Mouse (Mus musculus) limb, embryonic 12.5 days (tissue): ENCODE measurements around the gene Mrps26. TPM values are rescaled to one million over a fixed set of nuclear protein-coding genes. Genes with fewer than 3 reads are reported as not detected.

Source experiments
- ATAC-seq: fragments of 200-750 bp; cut with Nextera tagmentation; 2 replicates; pipeline ENCODE4 v1.8.0; 2017; ENCODE audit warnings: low read depth, moderate TSS enrichment; ENCODE audit not compliant: insufficient number of reproducible peaks, insufficient read depth, low FRiP score, low TSS enrichment
- H3K27ac ChIP-seq: fragments of 300-500 bp; sonication (generic); 2 replicates; pipeline ENCODE4 v1.5.1; 2016; ENCODE audit warnings: mild to moderate bottlenecking, moderate library complexity
- H3K27me3 ChIP-seq: fragments of 300-500 bp; sonication (generic); 2 replicates; pipeline ENCODE4 v1.6.1; 2016; ENCODE audit warnings: mild to moderate bottlenecking, moderate library complexity
- H3K36me3 ChIP-seq: fragments of 300-500 bp; sonication (generic); 2 replicates; pipeline ENCODE4 v1.6.1; 2016; ENCODE audit warnings: mild to moderate bottlenecking, moderate library complexity
- H3K4me1 ChIP-seq: fragments of 300-500 bp; sonication (generic); replicated peaks from 2 replicates; pipeline ENCODE4 v1.6.1; 2016
- H3K4me2 ChIP-seq: fragments of 300-500 bp; sonication (generic); 2 replicates; pipeline ENCODE4 v1.6.1; 2016; ENCODE audit warnings: mild to moderate bottlenecking, moderate library complexity
- H3K4me3 ChIP-seq: fragments of 300-500 bp; sonication (generic); replicated peaks from 2 replicates; pipeline ENCODE4 v1.5.1; 2016; ENCODE audit warnings: mild to moderate bottlenecking
- H3K9ac ChIP-seq: fragments of 300-500 bp; sonication (generic); replicated peaks from 2 replicates; pipeline ENCODE4 v1.6.1; 2016; ENCODE audit warnings: mild to moderate bottlenecking, moderate library complexity
- H3K9me3 ChIP-seq: fragments of 300-500 bp; sonication (generic); 2 replicates; pipeline ENCODE4 v1.6.1; 2016; ENCODE audit warnings: mild to moderate bottlenecking, moderate library complexity
- WGBS: fragments of 180-500 bp; shearing (Covaris S2); methylation state at CpG from one replicate; pipeline ENCODE4 v1.1.7; 2016; 5-methylcytosine and 5-hydroxymethylcytosine counted together
- polyA plus RNA-seq: library from polyadenylated mRNA; unstranded; fragments of >200 nt; fragmentation: Nextera tagmentation; extraction: Ambion mirVana; gene quantifications from 2 replicates; pipeline ENCODE4 v1.2.1, GENCODE M21; 2016

The Mrps26 gene
- polyA plus RNA-seq, 1 experiment from 2014 or later: 79.0 TPM

DNA sequence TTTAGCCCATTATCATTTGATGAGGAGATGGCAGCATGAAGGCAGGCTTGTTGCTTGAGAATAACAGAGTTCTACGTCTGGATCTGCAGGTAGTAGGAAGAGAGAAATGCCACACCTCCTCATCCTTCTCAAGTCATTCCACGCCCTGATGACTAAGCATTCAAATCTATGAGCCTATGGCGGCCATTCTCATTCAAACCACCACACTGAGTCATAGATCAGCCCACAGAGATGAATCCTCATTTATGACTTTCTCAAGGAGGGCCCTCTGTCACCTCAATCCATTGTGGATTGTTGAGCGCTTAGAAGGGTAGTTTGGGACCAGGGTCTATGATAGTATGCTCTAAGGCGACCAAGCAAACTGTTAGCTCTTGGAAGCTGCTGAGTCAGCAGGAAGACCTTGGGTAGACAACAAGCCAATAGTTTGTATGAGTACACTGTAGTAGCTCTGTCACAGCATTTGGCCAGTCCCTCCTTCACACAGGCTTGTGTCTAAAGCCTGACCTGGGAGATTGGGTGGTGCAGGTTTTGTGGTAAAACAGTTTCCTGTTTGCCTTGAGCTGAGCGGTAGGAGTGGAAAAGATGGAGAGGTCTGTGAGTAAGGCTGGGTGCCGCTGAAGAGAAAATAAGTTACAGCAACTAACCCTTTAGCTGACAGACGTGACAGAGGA is 24.5 kb upstream of the Mrps26 start:
- no peak overlapping the region for H3K4me2 ChIP-seq
- H3K27me3 ChIP-seq: no peaks in the 10 kb centered on the region
- peaks cover 89% of the 10 kb centered on the region for H3K36me3 ChIP-seq
- 90% methylated on average over 8 of the region's 8 CpGs for WGBS
- no peak overlapping the region for H3K9ac ChIP-seq
- H3K4me1 ChIP-seq: no peaks in the 10 kb centered on the region
- no peaks in the 10 kb centered on the region for H3K9me3 ChIP-seq
- no peak overlapping the region for H3K27ac ChIP-seq
- ATAC-seq: no peak
- H3K4me3 ChIP-seq: no peak overlapping the region

DNA sequence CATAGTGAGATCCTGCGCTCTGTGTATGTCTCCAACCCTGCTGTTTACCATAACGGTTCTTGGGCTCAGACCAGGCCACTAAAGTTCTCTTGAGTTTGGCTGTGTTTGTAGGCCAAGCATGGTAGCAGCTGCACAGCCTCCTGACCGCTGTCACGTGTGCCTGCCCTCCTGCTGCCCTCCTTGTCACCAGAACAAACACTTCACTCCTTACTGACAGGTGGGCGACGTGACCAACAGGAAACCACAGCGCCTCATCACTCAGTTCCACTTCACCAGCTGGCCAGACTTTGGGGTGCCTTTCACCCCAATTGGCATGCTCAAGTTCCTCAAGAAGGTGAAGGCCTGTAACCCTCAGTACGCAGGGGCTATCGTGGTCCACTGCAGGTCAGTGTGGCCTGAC is 23.3 kb upstream of the Mrps26 start:
- Histone ChIP-seq H3K27me3 (no peaks in the 10 kb centered on the region), H3K4me2 (no peak overlapping the region), H3K27ac (no peak overlapping the region), H3K9me3 (no peaks in the 10 kb centered on the region), H3K4me3 (no peak overlapping the region), H3K9ac (no peak overlapping the region), H3K36me3 (peaks cover 89% of the 10 kb centered on the region), H3K4me1 (no peaks in the 10 kb centered on the region)
- ATAC-seq: no peak
- WGBS: 90% methylated on average over 9 of the region's 9 CpGs

DNA sequence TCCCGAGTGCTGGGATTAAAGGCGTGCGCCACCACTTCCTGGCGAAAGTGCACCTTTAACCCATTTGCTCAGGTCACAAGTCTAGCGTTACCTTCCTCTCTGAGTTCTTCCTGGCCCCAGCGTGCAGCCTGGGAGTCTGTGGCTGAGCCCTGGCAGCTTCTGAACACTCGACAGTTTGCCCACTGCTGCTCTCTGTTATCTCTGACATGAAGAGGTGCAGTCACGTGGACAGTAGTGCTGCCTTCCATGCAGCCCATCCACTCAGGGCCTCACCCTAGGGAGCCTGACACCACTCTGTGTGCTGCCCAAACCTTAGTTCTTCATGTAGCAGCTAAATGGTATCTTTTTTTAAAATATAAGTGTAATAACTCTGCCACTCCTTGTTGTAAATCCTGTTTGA is 16.6 kb upstream of the Mrps26 start:
- Histone ChIP-seq H3K9me3 (no peaks in the 10 kb centered on the region), H3K36me3 (peaks cover 100% of the 10 kb centered on the region)
- WGBS: 91% methylated on average over 8 of the region's 8 CpGs

DNA sequence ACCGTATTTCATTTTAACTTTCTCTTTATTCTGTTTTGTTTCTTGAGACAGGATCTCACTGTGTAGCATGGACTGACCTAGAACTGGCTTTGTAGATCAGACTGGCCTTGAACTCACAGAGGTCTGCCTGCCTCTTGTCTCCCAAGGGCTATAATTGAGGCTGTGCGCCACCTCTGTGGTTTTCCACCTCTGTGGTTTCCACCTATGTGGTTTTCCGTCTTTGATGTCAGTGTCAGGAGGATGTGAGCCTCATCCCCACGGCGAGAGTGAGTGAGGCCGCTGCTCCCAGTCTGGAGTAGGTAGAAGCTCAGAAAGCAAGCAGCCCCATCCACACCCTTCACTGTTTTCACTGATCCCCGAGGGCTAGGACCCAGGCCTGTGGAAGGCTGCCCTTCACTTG is 8.7 kb upstream of the Mrps26 start:
- Histone ChIP-seq H3K9me3 (no peaks in the 10 kb centered on the region), H3K9ac (no peak overlapping the region), H3K27ac (no peak overlapping the region), H3K4me2 (no peak overlapping the region), H3K27me3 (no peaks in the 10 kb centered on the region), H3K36me3 (peaks cover 86% of the 10 kb centered on the region), H3K4me3 (no peak overlapping the region), H3K4me1 (no peaks in the 10 kb centered on the region)
- WGBS: 86% methylated on average over 7 of the region's 7 CpGs
- no peak for ATAC-seq

More for the DNA sequence above, 16.6 kb upstream of the Mrps26 start:
- Histone ChIP-seq H3K27me3 (no peaks in the 10 kb centered on the region), H3K4me1 (no peaks in the 10 kb centered on the region), H3K4me3 (no peak overlapping the region), H3K9ac (no peak overlapping the region), H3K4me2 (no peak overlapping the region), H3K27ac (no peak overlapping the region)
- ATAC-seq: no peak

DNA sequence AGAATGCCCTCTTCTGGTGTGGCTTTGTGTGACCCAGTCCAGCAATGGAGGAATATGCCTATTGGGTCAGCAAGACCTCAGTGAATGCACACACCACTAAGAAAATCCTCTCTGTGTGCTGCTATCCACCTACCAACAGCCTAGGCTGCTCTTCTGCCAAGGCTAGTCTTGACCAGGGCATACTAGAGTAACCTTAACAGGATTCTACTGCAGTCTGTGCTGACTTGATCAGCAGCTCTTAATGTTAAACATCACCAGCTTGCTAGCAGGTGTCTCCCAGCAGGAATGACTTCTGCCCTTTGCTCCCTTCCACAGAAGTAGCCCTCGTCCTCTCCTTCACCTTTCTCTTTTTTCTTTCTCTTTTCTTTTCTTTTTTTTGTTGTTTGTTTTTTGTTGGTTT is 7.2 kb upstream of the Mrps26 start:
- Histone ChIP-seq H3K4me2 (no peak overlapping the region), H3K9ac (no peak overlapping the region), H3K9me3 (no peaks in the 10 kb centered on the region), H3K4me1 (no peaks in the 10 kb centered on the region), H3K36me3 (peaks cover 71% of the 10 kb centered on the region), H3K27me3 (no peaks in the 10 kb centered on the region), H3K4me3 (no peak overlapping the region), H3K27ac (no peak overlapping the region)
- ATAC-seq: no peak
- WGBS: 89% methylated on average over 1 of the region's 1 CpGs

DNA sequence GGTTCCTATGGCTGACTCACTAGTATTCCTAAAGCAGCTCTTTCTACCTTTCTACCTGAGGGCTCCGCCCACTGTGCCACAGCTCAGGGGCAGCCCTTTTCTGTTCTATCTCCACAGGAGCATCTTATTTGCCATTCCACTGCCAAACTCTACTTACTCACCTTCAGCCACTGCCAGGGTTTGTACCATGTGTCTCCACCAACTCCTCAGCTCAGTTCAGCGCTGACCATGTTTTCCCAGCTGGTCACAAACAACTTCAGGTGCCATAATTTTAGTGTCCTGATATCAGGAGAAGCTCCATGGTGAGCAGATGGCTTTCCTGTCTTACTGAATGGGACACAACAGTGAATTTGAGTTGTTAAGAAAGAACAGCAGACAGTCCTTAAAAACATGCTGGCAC is 6.1 kb upstream of the Mrps26 start:
- H3K9me3 ChIP-seq: no peaks in the 10 kb centered on the region
- WGBS: 99% methylated on average over 2 of the region's 2 CpGs
- no peak overlapping the region for H3K4me3 ChIP-seq
- no peak overlapping the region for H3K9ac ChIP-seq
- H3K4me2 ChIP-seq: no peak overlapping the region
- no peak for ATAC-seq
- no peaks in the 10 kb centered on the region for H3K27me3 ChIP-seq
- H3K4me1 ChIP-seq: no peaks in the 10 kb centered on the region
- no peak overlapping the region for H3K27ac ChIP-seq
- H3K36me3 ChIP-seq: peaks cover 60% of the 10 kb centered on the region

DNA sequence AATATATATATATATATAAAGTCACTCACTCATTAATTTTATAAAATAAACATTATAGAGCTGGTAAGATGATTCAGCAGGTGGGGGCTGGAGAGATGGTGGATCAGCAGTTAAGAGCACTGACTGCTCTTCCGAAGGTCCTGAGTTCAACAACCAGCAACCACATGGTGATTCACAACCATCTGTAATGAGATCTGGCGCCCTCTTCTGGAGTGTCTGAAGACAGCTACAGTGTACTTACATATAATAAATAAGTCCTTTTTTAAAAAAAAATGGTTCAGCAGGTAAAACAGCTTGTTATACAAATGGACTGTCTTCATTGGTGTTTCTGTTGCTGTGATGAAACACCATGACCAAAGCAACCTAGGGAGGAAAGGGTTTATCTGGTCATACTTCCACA is 5.5 kb upstream of the Mrps26 start:
- Histone ChIP-seq H3K4me2 (no peak overlapping the region), H3K9me3 (no peaks in the 10 kb centered on the region), H3K9ac (no peak overlapping the region), H3K27ac (no peak overlapping the region), H3K27me3 (no peaks in the 10 kb centered on the region), H3K36me3 (peaks cover 54% of the 10 kb centered on the region), H3K4me3 (no peak overlapping the region), H3K4me1 (peaks cover 5% of the 10 kb centered on the region)
- no peak for ATAC-seq
- 76% methylated on average over 2 of the region's 2 CpGs for WGBS

DNA sequence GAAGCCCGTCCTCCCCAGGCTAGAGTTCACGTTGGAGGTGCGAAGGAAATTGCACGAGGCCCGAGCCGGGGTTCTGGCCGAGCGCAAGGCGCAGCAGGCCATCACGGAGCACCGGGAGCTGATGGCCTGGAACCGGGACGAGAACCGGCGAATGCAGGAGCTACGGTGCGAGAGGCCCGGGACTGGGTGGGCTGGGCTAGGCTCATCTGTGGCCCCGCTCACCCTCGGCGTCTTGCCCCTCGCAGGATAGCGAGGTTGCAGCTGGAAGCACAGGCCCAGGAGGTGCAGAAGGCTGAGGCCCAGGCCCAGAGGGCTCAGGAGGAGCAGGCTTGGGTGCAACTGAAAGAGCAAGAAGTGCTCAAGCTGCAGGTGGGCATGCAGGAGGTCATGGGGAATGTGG is 521 bp downstream of the Mrps26 start:
- ATAC-seq: peak; percentile 21
- peaks cover 26% of the 10 kb centered on the region for H3K4me1 ChIP-seq
- H3K4me3 ChIP-seq: peak overlapping the region; percentile 88
- peak overlapping the region; percentile 94 for H3K4me2 ChIP-seq
- H3K9ac ChIP-seq: peak overlapping the region; percentile 86
- H3K9me3 ChIP-seq: no peaks in the 10 kb centered on the region
- H3K36me3 ChIP-seq: peaks cover 23% of the 10 kb centered on the region
- under 1% methylated on average over 23 of the region's 23 CpGs for WGBS
- no peaks in the 10 kb centered on the region for H3K27me3 ChIP-seq
- no peak overlapping the region; the same call in 1 of the 2 replicates for H3K27ac ChIP-seq

DNA sequence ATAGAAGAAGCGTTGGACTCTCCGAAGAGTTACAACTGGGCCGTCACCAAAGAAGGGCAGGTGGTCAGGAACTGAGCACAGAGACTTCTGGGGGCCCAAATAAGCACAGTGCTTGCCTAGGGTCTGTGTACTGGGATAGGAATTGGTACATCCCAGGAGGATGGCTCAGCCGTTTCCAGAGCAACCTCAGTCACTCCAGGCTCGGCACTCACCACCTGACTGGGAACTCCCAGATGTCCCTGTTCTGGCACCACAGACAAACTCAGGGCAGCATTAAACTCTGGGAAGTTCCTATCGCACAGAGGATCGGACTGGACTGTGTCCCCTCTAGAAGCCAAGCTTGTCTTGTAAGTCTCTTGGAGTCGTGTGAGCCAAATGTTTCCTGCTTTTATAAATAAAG is 1.4 kb downstream of the Mrps26 start:
- no peaks in the 10 kb centered on the region for H3K9me3 ChIP-seq
- H3K4me2 ChIP-seq: peak overlapping the region; percentile 94
- 72% methylated on average over 8 of the region's 8 CpGs for WGBS
- H3K9ac ChIP-seq: peak overlapping the region; percentile 86; the same call in 1 of the 2 replicates
- H3K36me3 ChIP-seq: peaks cover 23% of the 10 kb centered on the region
- peaks cover 26% of the 10 kb centered on the region for H3K4me1 ChIP-seq
- no peak overlapping the region for H3K27ac ChIP-seq
- H3K4me3 ChIP-seq: peak overlapping the region; percentile 88
- H3K27me3 ChIP-seq: no peaks in the 10 kb centered on the region
- no peak for ATAC-seq

DNA sequence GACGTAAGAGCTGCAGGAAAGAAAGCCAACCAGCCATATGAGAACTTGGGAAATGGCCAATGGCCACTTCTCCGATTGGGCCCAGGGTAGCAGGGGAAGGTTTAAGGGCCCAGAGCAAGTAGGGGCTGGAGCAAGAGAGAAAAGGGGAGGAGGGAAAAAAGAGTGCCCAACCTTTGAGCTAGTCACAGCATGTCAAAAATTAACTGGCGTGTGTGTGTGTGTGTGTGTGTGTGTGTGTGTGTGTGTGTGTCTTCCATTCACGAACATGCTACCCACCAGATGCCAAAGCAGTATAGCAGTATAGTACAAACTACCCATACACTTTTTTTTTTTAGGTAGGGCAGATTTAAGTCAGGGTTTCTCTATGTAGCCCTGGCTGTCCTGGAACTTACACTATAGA is 5.4 kb downstream of the Mrps26 start:
- Histone ChIP-seq H3K27me3 (peaks cover 8% of the 10 kb centered on the region), H3K27ac (no peak overlapping the region), H3K4me2 (no peak overlapping the region), H3K9ac (no peak overlapping the region), H3K4me3 (no peak overlapping the region), H3K9me3 (no peaks in the 10 kb centered on the region), H3K4me1 (peaks cover 19% of the 10 kb centered on the region), H3K36me3 (peaks cover 23% of the 10 kb centered on the region)
- no peak for ATAC-seq
- WGBS: 73% methylated on average over 4 of the region's 4 CpGs

DNA sequence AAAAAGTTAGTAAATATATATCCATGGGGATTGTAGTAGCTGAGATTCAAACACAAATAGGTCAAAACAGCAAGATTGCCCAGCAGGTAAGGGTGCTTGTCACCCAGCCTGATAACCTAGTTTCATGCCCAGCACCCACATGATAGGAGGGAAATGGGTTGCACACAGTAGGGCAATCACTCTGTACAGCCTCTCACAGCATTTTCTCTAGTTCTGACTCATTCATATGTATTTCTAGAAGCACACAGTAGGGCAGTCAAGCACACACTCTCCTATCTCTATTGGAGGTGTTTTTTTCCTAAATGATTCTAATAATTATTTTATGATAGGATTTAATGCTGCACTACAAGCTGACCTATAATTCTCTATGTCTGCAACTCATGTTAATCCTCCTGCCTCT is 6.4 kb downstream of the Mrps26 start:
- H3K9me3 ChIP-seq: no peaks in the 10 kb centered on the region
- no peak overlapping the region for H3K9ac ChIP-seq
- no peak overlapping the region for H3K27ac ChIP-seq
- H3K4me2 ChIP-seq: no peak overlapping the region
- no peak overlapping the region for H3K4me3 ChIP-seq
- peaks cover 16% of the 10 kb centered on the region for H3K27me3 ChIP-seq
- ATAC-seq: no peak
- peaks cover 22% of the 10 kb centered on the region for H3K36me3 ChIP-seq
- H3K4me1 ChIP-seq: peaks cover 9% of the 10 kb centered on the region

DNA sequence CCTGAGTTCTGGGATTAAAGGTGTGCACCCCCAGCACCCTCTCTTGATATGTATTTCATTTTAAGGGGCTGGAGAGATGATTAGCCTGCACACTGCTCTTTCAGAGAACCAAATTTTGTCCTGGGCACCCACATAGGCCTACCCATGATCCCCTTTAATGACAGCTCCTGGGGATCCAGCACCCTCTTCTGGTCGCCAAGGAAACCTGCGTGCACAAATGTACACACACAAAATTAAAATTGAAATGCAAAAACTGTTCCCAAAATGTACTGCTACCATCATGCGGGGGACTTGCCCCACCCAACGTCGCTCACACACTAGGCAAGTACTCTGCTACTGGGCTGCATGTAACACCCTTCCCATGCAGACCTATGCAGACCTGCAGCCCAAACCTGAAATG is 11.4 kb downstream of the Mrps26 start:
- H3K4me2 ChIP-seq: no peak overlapping the region
- no peaks in the 10 kb centered on the region for H3K36me3 ChIP-seq
- 88% methylated on average over 5 of the region's 5 CpGs for WGBS
- no peak overlapping the region for H3K27ac ChIP-seq
- H3K27me3 ChIP-seq: peaks cover 66% of the 10 kb centered on the region
- no peak overlapping the region for H3K4me3 ChIP-seq
- no peak overlapping the region for H3K9ac ChIP-seq
- H3K9me3 ChIP-seq: no peaks in the 10 kb centered on the region; the same call in 1 of the 2 replicates
- peaks cover 11% of the 10 kb centered on the region for H3K4me1 ChIP-seq
- ATAC-seq: no peak
